Mouse (Mus musculus): ENCODE measurements around the gene Pea15a. TPM values are rescaled to one million over a fixed set of nuclear protein-coding genes. Genes with fewer than 3 reads are reported as not detected.

The Pea15a gene
- total and polyA plus RNA-seq, 3 experiments = 15.6 to 50.6 (median 23.7) TPM

GRCm38 (mm10) chr1:172201967-172202880, 4.4 kb downstream of the Pea15a start:
- TF ChIP-seq MAZ (IDR thresholded peaks at IDR 0.05; ENCODE audit: low read depth, low read length) = no peak
- TF ChIP-seq ZKSCAN1 (IDR thresholded peaks at IDR 0.05; ENCODE audit: borderline replicate concordance, low read depth, low read length) = no peak
- TF ChIP-seq USF2 (conservative IDR thresholded peaks at IDR 0.05; ENCODE audit: low read depth, low read length) = no peak
- TF ChIP-seq MXI1 (IDR thresholded peaks at IDR 0.05; ENCODE audit: low read depth, low read length) = no peak
- no peak for TF ChIP-seq ELF1 (IDR thresholded peaks at IDR 0.05; ENCODE audit: low read depth, low read length)
- no peak for TF ChIP-seq GABPA (IDR thresholded peaks at IDR 0.05; ENCODE audit: insufficient replicate concordance, low read depth, low read length)
- in situ Hi-C loops (cut with MboI; ENCODE audit: low pct_ligation_motif_present, low pct_unique_long_range_greater_than_20kb, low sequenced_read_pairs) = no loop called here
- DNase-seq (ENCODE audit: extremely low read depth) = no peak
- Histone ChIP-seq H3K27me3 (replicated peaks) (no peaks in the 10 kb centered on the region), H3K4me1 (ENCODE audit: control insufficient read depth in 1 of 2, insufficient read depth in 2 of 2) (peaks cover 20 to 59% of the 10 kb centered on the region in 2 experiments), H3K9me3 (replicated peaks; ENCODE audit: low read length) (no peaks in the 10 kb centered on the region), H3K27ac (ENCODE audit: insufficient read depth, low read depth) (no peak overlapping the region), H3K4me3 (replicated peaks in 1 of 3; ENCODE audit: low read depth in 2 of 3, low read length in 2 of 3, poor library complexity in 1 of 3) (no peak overlapping the region), H3K36me3 (replicated peaks in 1 of 2; ENCODE audit: control insufficient read depth in 1 of 2, insufficient read depth in 1 of 2, low read length in 1 of 2) (peaks cover 42 to 76% of the 10 kb centered on the region in 2 experiments), H3K79me2 (replicated peaks; ENCODE audit: control insufficient read depth, extremely low read depth, insufficient read depth, poor library complexity, severe bottlenecking) (peaks cover 5% of the 10 kb centered on the region; the same call in 1 of the 2 replicates), H3K9ac (ENCODE audit: insufficient read depth, low read depth) (no peak overlapping the region), H3K4me2 (ENCODE audit: insufficient read depth, low read depth, poor library complexity, severe bottlenecking) (no peak overlapping the region)
- dilution Hi-C loops (cut with MboI; ENCODE audit: extremely low pct_ligation_motif_present, extremely low pct_unique_long_range_greater_than_20kb, low sequenced_read_pairs) = no loop called here

DNA sequence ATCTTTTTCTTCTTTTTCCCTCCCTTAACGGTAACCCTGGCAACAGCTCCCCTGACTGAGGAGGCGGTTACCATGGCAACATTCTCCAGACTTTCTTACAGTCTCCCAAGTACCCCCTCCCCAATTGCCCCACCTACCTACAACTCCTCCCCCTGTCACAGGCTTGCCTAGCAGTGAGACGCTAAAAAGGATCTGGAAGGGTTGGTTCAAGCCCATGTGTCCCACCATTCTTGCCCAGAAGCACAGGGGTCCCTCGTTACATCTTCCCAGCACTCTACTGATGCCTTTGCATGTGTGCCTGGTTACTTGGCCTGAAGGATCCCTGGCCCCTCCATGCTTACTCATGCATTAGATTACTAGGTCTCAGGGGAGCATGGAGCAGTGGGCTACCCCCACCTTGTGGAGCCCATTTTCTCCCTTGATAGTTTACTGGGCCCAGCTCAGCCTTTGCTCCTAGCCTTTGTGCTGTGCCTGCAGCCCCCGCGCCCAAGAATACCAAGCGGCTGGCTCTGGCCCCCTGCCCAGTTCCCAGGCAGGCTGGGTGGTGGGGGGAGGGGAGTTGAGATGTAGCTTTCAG, 5.6 kb downstream of the Pea15a start:
- peaks cover 55 to 88% of the 10 kb centered on the region in 2 experiments for H3K36me3 ChIP-seq (replicated peaks in 1 of 2; ENCODE audit: control insufficient read depth in 1 of 2, insufficient read depth in 1 of 2, low read length in 1 of 2)
- H3K4me3 ChIP-seq (replicated peaks in 1 of 3; ENCODE audit: low read depth in 2 of 3, low read length in 2 of 3, poor library complexity in 1 of 3) = no peak overlapping the region
- H3K27me3 ChIP-seq (replicated peaks) = no peaks in the 10 kb centered on the region
- no peak for DNase-seq (ENCODE audit: extremely low read depth)
- H3K27ac ChIP-seq (ENCODE audit: insufficient read depth, low read depth) = no peak overlapping the region
- peaks cover 5% of the 10 kb centered on the region; the same call in 1 of the 2 replicates for H3K79me2 ChIP-seq (replicated peaks; ENCODE audit: control insufficient read depth, extremely low read depth, insufficient read depth, poor library complexity, severe bottlenecking)
- TF ChIP-seq RAD21 (IDR thresholded peaks at IDR 0.05; ENCODE audit: low read depth, low read length) (no peak), NRF1 (IDR thresholded peaks at IDR 0.05; ENCODE audit: low read depth, low read length) (no peak), MEF2A (IDR thresholded peaks at IDR 0.05; ENCODE audit: borderline replicate concordance, low read depth, low read length) (no peak), UBTF (IDR thresholded peaks at IDR 0.05; ENCODE audit: low read depth, low read length) (no peak), USF2 (conservative IDR thresholded peaks at IDR 0.05; ENCODE audit: low read depth, low read length) (no peak), PAX5 (IDR thresholded peaks at IDR 0.05; ENCODE audit: low read length) (no peak), ZC3H11A (IDR thresholded peaks at IDR 0.05; ENCODE audit: low read depth, low read length) (no peak), IRF4 (IDR thresholded peaks at IDR 0.05; ENCODE audit: low read depth, low read length) (no peak), POLR2AphosphoS2 (IDR thresholded peaks at IDR 0.05; ENCODE audit: low read depth, low read length) (no peak), GABPA (IDR thresholded peaks at IDR 0.05; ENCODE audit: insufficient replicate concordance, low read depth, low read length) (no peak), CTCF (conservative IDR thresholded peaks at IDR 0.05 in 1 of 2, IDR thresholded peaks at IDR 0.05 in 1 of 2; ENCODE audit: low read depth in 2 of 2, low read length in 2 of 2) (no peak), MAX (IDR thresholded peaks at IDR 0.05; ENCODE audit: low read length) (no peak), JUN (IDR thresholded peaks at IDR 0.05; ENCODE audit: insufficient read depth, low read depth, low read length) (no peak), JUND (conservative IDR thresholded peaks at IDR 0.05; ENCODE audit: low read depth, low read length) (no peak), SMC3 (IDR thresholded peaks at IDR 0.05; ENCODE audit: low read depth, low read length) (no peak), E2F4 (IDR thresholded peaks at IDR 0.05; ENCODE audit: insufficient replicate concordance, low read depth, low read length) (no peak), RCOR1 (conservative IDR thresholded peaks at IDR 0.05; ENCODE audit: low read depth, low read length) (no peak), MAZ (IDR thresholded peaks at IDR 0.05; ENCODE audit: low read depth, low read length) (no peak)
- in situ Hi-C loops (cut with MboI; ENCODE audit: low pct_ligation_motif_present, low pct_unique_long_range_greater_than_20kb, low sequenced_read_pairs) (no loop called here), dilution Hi-C loops (cut with MboI; ENCODE audit: extremely low pct_ligation_motif_present, extremely low pct_unique_long_range_greater_than_20kb, low sequenced_read_pairs) (no loop called here)
- H3K9me3 ChIP-seq (replicated peaks; ENCODE audit: low read length) = no peaks in the 10 kb centered on the region
- peaks cover 20 to 54% of the 10 kb centered on the region in 2 experiments for H3K4me1 ChIP-seq (ENCODE audit: control insufficient read depth in 1 of 2, insufficient read depth in 2 of 2)
- H3K4me2 ChIP-seq (ENCODE audit: insufficient read depth, low read depth, poor library complexity, severe bottlenecking) = no peak overlapping the region
- no peak overlapping the region for H3K9ac ChIP-seq (ENCODE audit: insufficient read depth, low read depth)
